Mouse (Mus musculus): ENCODE data around the gene Pate2. TPM values are rescaled to one million over a fixed set of nuclear protein-coding genes. Genes with fewer than 3 reads are reported as not detected.

Pate2 gene
- not detected in 2 replicates for total RNA-seq (2014; rRNA removed; ENCODE audit: low replicate concordance)
- 0.10 and 0.30 TPM in 2 replicates for polyA plus RNA-seq (2015; fragmentation: Nextera tagmentation; extraction: Ambion mirVana)

GRCm38 (mm10) chr9:35569571-35570534 lies at the start of gene Pate2, which contains the start of gene Hyls1:
Gene Pate2 (plus strand): TSS chr9:35570284.
Gene Hyls1 (minus strand): TSS chr9:35570398.
- WGBS = under 1% methylated on average over 86 of the region's 86 CpGs
- H3K4me3 ChIP-seq (ENCODE audit: low read depth, low read length) = peak within 1 kb of the TSS; percentile 84
- no peak for TF ChIP-seq EP300 (IDR thresholded peaks at IDR 0.05; ENCODE audit: low read depth)
- TF ChIP-seq CTCF (IDR thresholded peaks at IDR 0.05; ENCODE audit: low read depth) = no peak
- peak within 1 kb of the TSS; percentile 77 for H3K9ac ChIP-seq (replicated peaks; ENCODE audit: low read depth, low read length)
- peak; percentile 97 for DNase-seq (ENCODE audit: low spot score)
- peaks cover 31% of the 10 kb centered on the region for H3K36me3 ChIP-seq (replicated peaks; ENCODE audit: control insufficient read depth, insufficient read depth, low read length)
- ATAC-seq (ENCODE audit: insufficient read depth, low read depth) = peak; percentile 96
- H3K27ac ChIP-seq (ENCODE audit: low read depth) = peak within 1 kb of the TSS; percentile 86
- H3K4me2 ChIP-seq (ENCODE audit: low read depth, low read length) = peak within 1 kb of the TSS; percentile 92
- peaks cover 13% of the 10 kb centered on the region; the same call in 1 of the 2 replicates for H3K4me1 ChIP-seq (ENCODE audit: control insufficient read depth, insufficient read depth)
- no peaks in the 10 kb centered on the region for H3K9me3 ChIP-seq (replicated peaks; ENCODE audit: control insufficient read depth, low read length)
- peaks cover 6% of the 10 kb centered on the region; the same call in 1 of the 2 replicates for H3K27me3 ChIP-seq (ENCODE audit: control insufficient read depth, insufficient read depth, low read length)

GRCm38 (mm10) chr9:35520631-35521348 lies 49.3 kb upstream of the Pate2 start:
- WGBS = 72% methylated on average over 6 of the region's 6 CpGs
- no peak for TF ChIP-seq EP300 (IDR thresholded peaks at IDR 0.05; ENCODE audit: low read depth)
- TF ChIP-seq CTCF (IDR thresholded peaks at IDR 0.05; ENCODE audit: low read depth) = no peak

GRCm38 (mm10) chr9:35522241-35522640 lies 47.8 kb upstream of the Pate2 start:
- DNase-seq (ENCODE audit: low spot score) (no peak), ATAC-seq (ENCODE audit: insufficient read depth, low read depth) (no peak)
- H3K9me3 ChIP-seq (replicated peaks; ENCODE audit: control insufficient read depth, low read length) = no peaks in the 10 kb centered on the region
- TF ChIP-seq EP300 (IDR thresholded peaks at IDR 0.05; ENCODE audit: low read depth) = no peak
- no peak for TF ChIP-seq CTCF (IDR thresholded peaks at IDR 0.05; ENCODE audit: low read depth)
- peaks cover 5% of the 10 kb centered on the region; the same call in 1 of the 2 replicates for H3K4me1 ChIP-seq (ENCODE audit: control insufficient read depth, insufficient read depth)
- no peak overlapping the region for H3K4me2 ChIP-seq (ENCODE audit: low read depth, low read length)
- H3K4me3 ChIP-seq (ENCODE audit: low read depth, low read length) = no peak overlapping the region
- no peak overlapping the region for H3K9ac ChIP-seq (replicated peaks; ENCODE audit: low read depth, low read length)
- H3K36me3 ChIP-seq (replicated peaks; ENCODE audit: control insufficient read depth, insufficient read depth, low read length) = no peaks in the 10 kb centered on the region
- 80% methylated on average over 2 of the region's 2 CpGs for WGBS
- no peak overlapping the region for H3K27ac ChIP-seq (ENCODE audit: low read depth)
- no peaks in the 10 kb centered on the region for H3K27me3 ChIP-seq (ENCODE audit: control insufficient read depth, insufficient read depth, low read length)

More at GRCm38 (mm10) chr9:35520631-35521348, 49.3 kb upstream of the Pate2 start:
- DNase-seq (ENCODE audit: low spot score) (no peak), ATAC-seq (ENCODE audit: insufficient read depth, low read depth) (no peak)
- Histone ChIP-seq H3K9me3 (replicated peaks; ENCODE audit: control insufficient read depth, low read length) (no peaks in the 10 kb centered on the region), H3K4me2 (ENCODE audit: low read depth, low read length) (no peak overlapping the region), H3K36me3 (replicated peaks; ENCODE audit: control insufficient read depth, insufficient read depth, low read length) (no peaks in the 10 kb centered on the region), H3K4me1 (ENCODE audit: control insufficient read depth, insufficient read depth) (peaks cover 5% of the 10 kb centered on the region; the same call in 1 of the 2 replicates), H3K4me3 (ENCODE audit: low read depth, low read length) (no peak overlapping the region), H3K9ac (replicated peaks; ENCODE audit: low read depth, low read length) (no peak overlapping the region), H3K27ac (ENCODE audit: low read depth) (no peak overlapping the region), H3K27me3 (ENCODE audit: control insufficient read depth, insufficient read depth, low read length) (no peaks in the 10 kb centered on the region)

- peak overlapping the region; percentile 30 for H3K27ac ChIP-seq (ENCODE audit: low read depth)
- TF ChIP-seq EP300 (IDR thresholded peaks at IDR 0.05; ENCODE audit: low read depth) (no peak), CTCF (IDR thresholded peaks at IDR 0.05; ENCODE audit: low read depth) (no peak)
- DNase-seq (ENCODE audit: low spot score) (no peak), ATAC-seq (ENCODE audit: insufficient read depth, low read depth) (no peak)
- no peaks in the 10 kb centered on the region for H3K27me3 ChIP-seq (ENCODE audit: control insufficient read depth, insufficient read depth, low read length)
- 67% methylated on average over 1 of the region's 1 CpGs for WGBS
- peaks cover 5% of the 10 kb centered on the region; the same call in 1 of the 2 replicates for H3K4me1 ChIP-seq (ENCODE audit: control insufficient read depth, insufficient read depth)
- H3K36me3 ChIP-seq (replicated peaks; ENCODE audit: control insufficient read depth, insufficient read depth, low read length) = no peaks in the 10 kb centered on the region
- H3K9me3 ChIP-seq (replicated peaks; ENCODE audit: control insufficient read depth, low read length) = no peaks in the 10 kb centered on the region
- no peak overlapping the region for H3K4me2 ChIP-seq (ENCODE audit: low read depth, low read length)
- no peak overlapping the region for H3K9ac ChIP-seq (replicated peaks; ENCODE audit: low read depth, low read length)
- no peak overlapping the region for H3K4me3 ChIP-seq (ENCODE audit: low read depth, low read length)
Observed at GRCm38 (mm10) chr9:35522821-35523515, 47.1 kb upstream of the Pate2 start.

- Histone ChIP-seq H3K4me2 (ENCODE audit: low read depth, low read length) (peak overlapping the region; percentile 30; the same call in 1 of the 2 replicates), H3K9me3 (replicated peaks; ENCODE audit: control insufficient read depth, low read length) (no peaks in the 10 kb centered on the region), H3K36me3 (replicated peaks; ENCODE audit: control insufficient read depth, insufficient read depth, low read length) (no peaks in the 10 kb centered on the region), H3K4me1 (ENCODE audit: control insufficient read depth, insufficient read depth) (peaks cover 5% of the 10 kb centered on the region; the same call in 1 of the 2 replicates), H3K4me3 (ENCODE audit: low read depth, low read length) (no peak overlapping the region), H3K27me3 (ENCODE audit: control insufficient read depth, insufficient read depth, low read length) (no peaks in the 10 kb centered on the region), H3K9ac (replicated peaks; ENCODE audit: low read depth, low read length) (no peak overlapping the region), H3K27ac (ENCODE audit: low read depth) (peak overlapping the region; percentile 30)
- TF ChIP-seq EP300 (IDR thresholded peaks at IDR 0.05; ENCODE audit: low read depth) (no peak), CTCF (IDR thresholded peaks at IDR 0.05; ENCODE audit: low read depth) (no peak)
- 48% methylated on average over 5 of the region's 5 CpGs for WGBS
- DNase-seq (ENCODE audit: low spot score) (peak; percentile 39), ATAC-seq (ENCODE audit: insufficient read depth, low read depth) (peak; percentile 77)
Observed at GRCm38 (mm10) chr9:35523541-35523940, 46.5 kb upstream of the Pate2 start.

Measured in heart, postnatal 0 days (tissue).